Mouse (Mus musculus): Measurements from ENCODE around the gene Ccdc180.

DNA sequence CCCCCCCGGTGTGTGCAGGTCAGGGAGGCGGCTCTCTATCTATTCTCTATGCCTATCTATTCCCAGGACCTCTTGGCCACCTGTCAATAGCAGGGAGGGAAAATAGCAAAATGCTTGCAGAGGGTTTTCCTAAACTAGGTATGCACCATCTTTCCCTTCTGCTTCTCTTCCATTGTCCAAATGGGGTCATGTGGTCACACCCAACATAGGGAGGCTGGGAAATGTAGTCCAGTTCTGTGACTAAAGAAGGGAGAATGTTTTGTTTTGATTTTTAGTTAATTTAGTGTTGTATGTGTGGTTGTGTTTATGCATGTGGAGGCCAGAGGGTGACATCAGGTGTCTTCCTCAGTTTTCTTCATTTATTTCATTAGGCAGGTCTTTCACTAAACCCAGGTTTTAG lies 18.0 kb upstream of the Ccdc180 start:
- no peak for TF ChIP-seq CTCF (IDR thresholded peaks at IDR 0.05; ENCODE audit: low read depth)
- TF ChIP-seq EP300 (IDR thresholded peaks at IDR 0.05; ENCODE audit: low read depth) = no peak

Measured in liver, embryonic 14.5 days (tissue).